Mouse (Mus musculus) right cerebral cortex, postnatal 10 days (tissue): ENCODE data around the gene Afg3l1.
"Not testable (repeated sequence)": the region's sequence is repeated elsewhere in the genome, so short reads cannot be mapped to it uniquely, and the experiment has no call there.

ENCODE experiments used
- DNase-seq, 2 experiments: peaks; one replicate each; pipeline ENCODE4 v3.0.0; 2021; ENCODE audit warnings: low spot score in 2 of 2

The Afg3l1 gene

DNA sequence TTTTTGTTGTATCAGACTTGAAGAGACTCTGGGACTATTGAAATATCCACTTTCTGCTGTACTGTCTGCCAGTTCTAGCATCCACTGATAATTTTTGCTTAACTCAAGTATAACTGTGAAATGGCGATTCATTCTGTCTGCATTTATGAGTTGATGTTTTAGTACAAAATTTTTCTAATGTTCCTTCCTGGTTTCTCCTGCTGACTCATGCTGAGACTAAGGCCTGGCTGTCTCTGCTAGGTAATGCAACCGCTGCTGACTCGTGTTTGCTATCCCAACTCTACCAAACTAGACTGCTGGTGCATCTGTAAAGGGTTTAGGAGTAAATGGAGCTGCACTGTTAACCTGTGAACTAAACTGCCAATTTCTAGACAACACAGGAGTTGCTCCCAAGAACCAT, 10.2 kb upstream of the Afg3l1 start:
- DNase-seq, result no peak

DNA sequence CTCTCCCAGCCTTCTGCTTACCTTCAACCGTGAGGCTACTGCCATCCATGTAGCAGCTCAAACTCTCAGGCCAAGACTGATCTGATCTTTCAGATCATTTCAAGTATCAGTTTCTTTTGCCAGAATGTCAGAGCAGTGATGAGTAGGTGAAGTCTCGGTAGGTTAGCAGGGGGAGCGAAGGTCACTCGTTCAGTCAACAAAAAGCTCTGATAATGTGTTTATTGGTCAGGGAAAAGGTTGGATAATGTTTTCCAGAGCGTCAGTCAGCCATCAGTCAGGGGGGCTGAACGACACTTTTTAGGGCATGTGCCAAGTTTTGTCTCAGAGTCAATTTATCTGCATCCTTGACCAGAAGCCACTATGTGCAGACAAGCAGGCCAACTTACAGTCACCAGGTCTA, 4.7 kb upstream of the Afg3l1 start:
- not testable (repeated sequence) for DNase-seq

DNA sequence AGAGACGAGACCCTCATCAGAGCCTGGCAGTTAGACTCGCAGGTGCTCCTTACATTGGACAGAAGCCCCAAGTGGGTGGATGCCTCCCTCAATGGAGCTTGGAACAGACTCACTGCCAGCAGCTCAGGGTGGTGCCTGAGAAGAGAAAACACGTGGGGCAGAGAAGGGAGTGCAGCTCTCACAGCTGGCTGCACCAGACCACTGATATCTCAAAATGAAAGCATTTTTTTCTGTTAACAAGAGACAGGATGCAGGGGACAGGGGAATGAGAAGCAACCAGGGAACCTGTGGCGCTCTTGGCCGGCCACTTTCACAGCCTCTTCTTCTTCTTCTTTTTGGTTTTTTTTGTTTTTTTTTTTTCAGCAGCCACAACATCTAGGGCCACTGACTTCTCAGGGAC, 3.2 kb upstream of the Afg3l1 start:
- not testable (repeated sequence) for DNase-seq

- DNase-seq, result peak; percentile 52 to 55
These were observed 579 bp upstream of the Afg3l1 start for GRCm38 (mm10) chr8:123476911-123477736.

DNA sequence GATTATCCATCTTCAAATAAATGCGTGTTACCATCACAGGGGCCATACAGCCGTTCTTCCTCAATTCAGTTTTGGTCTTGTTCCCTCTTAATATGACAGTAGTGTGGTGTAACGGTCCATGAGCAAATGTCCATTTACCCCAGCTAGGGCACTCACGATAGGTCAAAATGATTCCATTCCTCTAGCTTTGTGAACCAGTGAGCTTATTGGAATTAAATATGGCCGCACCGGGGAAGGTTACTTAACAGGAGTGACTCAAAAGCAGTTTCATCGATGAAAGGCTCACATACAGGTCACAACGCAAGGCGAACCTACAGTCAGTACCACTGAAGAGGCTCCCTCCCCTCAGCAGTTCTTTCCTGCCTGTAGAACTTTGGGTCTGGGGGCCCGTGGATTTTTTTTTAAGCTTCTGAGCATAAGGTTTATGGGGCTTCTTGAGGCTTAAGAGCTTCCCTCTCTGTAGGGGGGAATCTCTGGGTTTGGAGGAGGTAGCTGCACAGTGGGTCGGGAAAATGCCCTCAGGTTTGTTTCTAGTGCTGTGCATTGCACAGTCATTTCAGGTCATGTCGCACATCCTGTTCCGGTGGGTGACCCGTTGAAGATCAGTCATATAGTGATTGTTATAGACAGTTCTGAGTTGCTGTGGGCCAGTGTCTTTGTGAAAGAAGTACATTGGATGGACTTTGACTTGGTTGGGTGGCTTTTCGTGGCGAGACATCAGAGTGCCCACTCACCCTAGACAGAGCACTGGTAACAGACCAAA, 934 bp downstream of the Afg3l1 start:
- DNase-seq, result no peak

DNA sequence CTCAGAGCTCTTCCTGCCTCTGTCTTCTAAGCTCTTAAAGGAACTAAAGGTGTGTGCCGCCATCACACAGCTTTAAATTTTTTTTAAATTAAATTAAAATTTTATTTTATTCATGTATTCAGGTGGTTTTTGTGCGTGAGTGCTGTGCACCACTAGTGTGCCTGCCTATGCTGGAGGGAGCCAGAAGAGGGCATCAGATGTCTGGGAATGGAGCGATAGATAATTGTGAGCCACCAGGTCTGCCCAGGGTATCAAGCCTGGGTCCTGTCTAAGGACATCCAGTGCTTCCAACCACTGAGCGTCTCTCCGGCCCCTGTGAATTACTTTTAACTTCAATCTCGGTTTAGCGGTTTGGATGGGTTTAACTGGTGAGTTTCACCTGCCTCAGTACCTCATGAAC, 4.9 kb downstream of the Afg3l1 start:
- no peak for DNase-seq

GRCm38 (mm10) chr8:123491280-123492075, 13.8 kb downstream of the Afg3l1 start:
- no peak for DNase-seq

- no peak for DNase-seq
These were observed 15.2 kb downstream of the Afg3l1 start for GRCm38 (mm10) chr8:123492898-123493297.

GRCm38 (mm10) chr8:123497699-123498098, 20.0 kb downstream of the Afg3l1 start:
- no peak for DNase-seq

DNA sequence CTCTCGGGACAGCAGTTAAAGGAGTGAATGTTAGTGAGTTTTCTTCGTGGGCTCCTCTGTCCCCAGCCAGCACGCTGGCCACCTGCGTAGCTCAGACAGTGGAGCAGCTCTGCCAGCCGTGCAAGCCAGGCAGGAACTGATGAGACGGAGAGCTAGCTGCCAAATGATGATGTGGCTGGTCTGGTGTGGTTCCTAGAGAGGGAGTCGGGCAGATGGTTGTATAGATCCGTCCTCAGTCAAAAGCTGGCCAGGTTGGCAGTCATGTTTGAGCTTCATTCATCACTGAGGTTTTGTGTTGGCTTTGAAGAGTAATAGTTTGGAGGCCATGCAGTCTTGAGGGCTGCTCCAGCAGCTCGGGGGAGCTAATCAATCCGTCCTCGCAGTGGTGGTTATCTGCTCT, 21.3 kb downstream of the Afg3l1 start:
- peak in 1 of 2 experiments; percentile 60 for DNase-seq

DNA sequence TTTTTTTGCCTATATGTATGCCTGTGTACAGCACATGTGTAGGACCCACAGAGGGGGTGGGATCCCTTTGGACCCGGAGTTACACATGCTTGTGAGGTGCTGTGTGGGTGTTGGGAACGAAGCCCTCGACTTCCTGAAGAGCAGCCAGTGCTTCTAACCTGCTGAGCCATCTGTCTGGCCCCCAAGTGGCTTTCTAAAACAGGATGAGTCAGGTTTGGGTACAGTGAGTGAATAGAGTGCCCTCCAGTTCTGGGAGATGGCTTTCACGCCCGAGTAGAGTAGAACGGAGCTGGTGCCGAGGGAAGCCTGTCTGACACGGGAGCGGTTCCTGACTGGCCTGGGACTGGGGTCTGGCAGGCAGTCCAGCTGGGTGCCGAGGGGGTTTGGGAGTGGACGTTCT, 21.9 kb downstream of the Afg3l1 start:
- no peak for DNase-seq

- DNase-seq, result no peak
These were observed 24.5 kb downstream of the Afg3l1 start for GRCm38 (mm10) chr8:123502192-123502591.

DNA sequence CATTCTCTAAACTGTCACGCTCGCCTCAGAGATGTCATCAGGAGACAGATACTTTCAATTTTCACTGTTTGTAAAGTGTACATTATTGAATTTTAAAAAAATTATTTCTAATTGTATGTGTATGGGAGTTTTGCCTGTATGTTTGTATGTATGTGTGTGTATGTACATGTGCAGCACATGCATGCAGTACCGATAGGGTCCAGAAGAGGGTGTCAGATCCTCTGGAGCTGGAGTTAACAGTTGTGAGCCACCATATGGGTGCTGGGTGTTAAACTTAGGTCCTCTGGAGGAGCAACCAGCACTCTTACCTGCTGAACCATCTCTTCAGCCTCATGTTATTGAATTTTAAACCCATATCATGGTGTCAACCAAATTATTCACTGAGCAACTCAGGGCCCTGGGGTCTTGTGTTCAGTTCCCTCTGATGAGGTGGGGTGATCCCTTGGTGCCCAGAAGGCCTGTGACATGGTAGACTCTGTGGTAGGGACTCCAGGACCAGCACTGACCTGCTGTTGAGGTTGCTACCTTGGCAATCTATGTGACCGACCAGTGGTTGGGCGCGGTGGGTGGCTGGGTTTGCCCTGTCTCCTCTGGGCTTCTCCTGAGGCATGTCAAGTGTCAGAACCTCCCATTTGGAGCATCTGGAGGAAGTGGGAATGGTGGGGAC, 26.2 kb downstream of the Afg3l1 start:
- no peak for DNase-seq

DNA sequence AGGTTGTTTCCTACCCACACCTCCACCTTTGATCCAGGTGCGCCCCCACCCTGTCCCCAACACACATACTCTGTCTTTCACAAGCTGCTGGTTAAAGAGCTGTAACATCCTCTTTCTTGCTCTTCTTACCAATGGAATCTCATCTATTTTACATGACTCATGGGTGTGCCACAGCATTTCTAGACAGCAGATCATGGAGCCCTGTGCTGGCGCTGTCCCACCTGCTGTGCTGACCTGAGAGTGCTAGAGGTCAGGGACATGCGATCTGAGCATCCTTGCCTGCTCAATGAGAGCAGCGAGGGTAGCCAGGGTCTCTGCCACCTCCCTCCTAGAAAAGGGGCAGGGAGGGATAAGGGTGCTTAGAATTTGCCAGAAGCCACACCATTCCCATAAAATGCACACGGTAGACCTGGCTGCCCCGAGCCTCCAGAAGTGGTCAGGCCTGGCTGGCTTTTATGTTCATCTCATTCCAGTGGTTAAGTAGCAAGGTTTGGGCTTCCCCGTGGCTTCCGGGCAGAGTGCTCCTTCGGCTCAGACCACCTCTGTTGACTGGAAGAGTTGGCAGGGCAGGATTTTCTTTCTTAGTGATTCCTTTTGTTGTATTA, 27.0 kb downstream of the Afg3l1 start:
- no peak for DNase-seq

DNA sequence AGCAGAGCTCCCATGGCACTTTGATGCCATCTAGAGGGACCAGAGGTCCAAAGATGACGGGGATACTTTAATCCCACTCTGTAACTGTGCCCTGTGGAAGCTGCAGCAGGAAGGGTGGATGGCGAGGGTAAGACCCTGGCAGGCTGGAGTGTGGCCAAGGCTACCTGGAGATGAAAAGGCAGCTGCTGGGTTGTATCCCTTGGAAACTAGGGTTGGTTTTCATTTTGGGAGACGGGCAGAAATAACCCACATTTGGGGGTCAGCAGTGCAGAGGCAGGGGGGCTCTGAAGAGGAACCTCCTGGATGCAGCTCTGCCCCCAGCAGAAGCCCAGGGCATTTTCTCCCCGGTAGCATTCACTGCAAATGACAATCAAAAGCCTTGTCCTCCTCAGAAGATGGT, 27.6 kb downstream of the Afg3l1 start:
- no peak for DNase-seq

GRCm38 (mm10) chr8:123505695-123506094, 28.0 kb downstream of the Afg3l1 start:
- DNase-seq, result no peak

DNA sequence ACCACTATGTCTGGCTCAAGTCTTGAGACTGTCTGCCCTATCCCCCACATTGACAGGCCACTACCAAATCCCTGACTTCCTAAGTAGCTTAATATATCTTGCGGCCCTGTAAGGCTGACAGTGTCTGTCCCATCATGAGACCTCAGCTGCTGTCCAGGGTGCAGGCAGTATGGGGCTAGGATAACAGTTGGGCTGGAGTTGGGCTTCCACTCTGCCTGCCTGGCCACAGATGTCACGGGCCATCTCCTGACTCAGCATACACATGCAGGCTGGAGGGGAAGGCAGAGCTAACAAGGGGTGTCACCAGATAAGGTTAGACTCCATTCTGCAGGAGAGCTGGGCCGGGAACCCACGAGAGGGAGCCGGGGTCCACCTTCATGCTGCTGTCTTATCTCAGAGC, 29.4 kb downstream of the Afg3l1 start:
- peak in 1 of 2 experiments; percentile 26 for DNase-seq

- no peak for DNase-seq
These were observed 33.1 kb downstream of the Afg3l1 start for GRCm38 (mm10) chr8:123510819-123511218.

DNA sequence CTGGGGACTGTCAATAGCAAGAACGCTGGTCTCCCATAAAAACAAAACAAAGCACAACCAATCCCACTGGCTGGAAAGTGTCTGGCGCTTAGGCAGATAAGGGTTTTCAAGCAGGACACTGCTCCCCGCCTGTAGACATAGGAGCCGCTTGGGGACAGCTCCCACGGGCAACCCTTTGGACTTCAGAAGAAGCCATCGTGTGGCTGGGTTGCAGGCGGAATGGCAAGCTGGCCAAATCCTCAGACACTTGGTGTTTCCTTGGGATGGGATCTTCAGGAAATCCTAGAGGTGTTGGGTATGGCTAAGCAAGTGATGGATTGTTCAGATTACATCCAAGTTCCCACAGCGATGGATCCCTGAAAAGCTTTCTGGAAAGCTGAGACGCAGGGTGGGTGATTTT, 36.4 kb downstream of the Afg3l1 start:
- DNase-seq, result no peak

DNA sequence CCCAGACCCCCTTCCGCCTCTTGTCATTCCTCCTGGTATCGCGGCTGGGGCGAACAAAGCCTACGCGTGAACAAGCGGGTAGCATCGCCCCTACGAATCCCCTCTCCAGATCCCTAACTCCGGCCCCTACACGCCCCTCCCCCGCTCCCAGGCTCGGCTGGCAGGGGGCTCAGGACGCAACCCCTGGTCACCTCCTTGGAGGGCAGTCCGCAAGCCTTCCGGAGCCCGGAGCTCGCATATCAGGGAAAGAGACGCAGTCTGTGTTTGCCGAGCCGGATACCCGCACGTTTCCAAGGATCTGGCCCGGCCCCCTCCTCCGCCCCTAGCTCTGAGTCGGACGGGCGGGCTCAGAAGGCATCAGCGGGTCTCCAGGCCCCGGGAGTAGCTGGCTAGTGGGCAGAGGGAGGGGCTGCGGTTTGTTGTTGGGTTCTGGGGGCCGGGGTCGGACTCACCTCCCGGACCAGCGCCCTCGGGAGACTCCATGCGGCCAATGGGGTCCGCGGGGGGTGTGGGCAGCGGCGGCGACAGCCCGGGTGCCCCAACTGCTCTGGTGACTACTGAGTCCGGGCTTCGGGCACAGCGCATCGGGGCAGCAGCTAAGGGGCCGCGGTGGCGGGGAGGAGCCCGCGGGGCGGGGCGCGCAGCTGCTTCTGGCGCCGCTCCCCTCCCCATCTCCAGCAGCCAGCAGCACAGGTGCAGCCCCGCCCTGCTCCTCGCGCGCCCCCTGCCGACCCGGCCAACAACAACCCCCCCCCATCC, 37.3 kb downstream of the Afg3l1 start, which contains the start of gene Dbndd1:
Dbndd1 (minus strand) TSS at position 683 of the 759 bp plus-strand sequence.
- peak; percentile 73 to 74 for DNase-seq
